Mouse (Mus musculus): ENCODE measurements around the gene Ppm1g.
"Not testable (repeated sequence)": the region's sequence is repeated elsewhere in the genome, so short reads cannot be mapped to it uniquely, and the experiment has no call there.

Gene Ppm1g

GRCm38 (mm10) chr5:31219474-31219873, 1.0 kb downstream of the Ppm1g start:
- no peak for DNase-seq (ENCODE audit: low read depth in 1 of 2, low spot score in 2 of 2)

- no peak for DNase-seq (ENCODE audit: low read depth in 1 of 2, low spot score in 2 of 2)
Measured at GRCm38 (mm10) chr5:31219070-31219469, 1.4 kb downstream of the Ppm1g start.

- no peak for DNase-seq (ENCODE audit: low read depth in 1 of 2, low spot score in 2 of 2)
Measured at GRCm38 (mm10) chr5:31218294-31218693, 2.2 kb downstream of the Ppm1g start.

GRCm38 (mm10) chr5:31216554-31216953, 3.9 kb downstream of the Ppm1g start:
- DNase-seq (ENCODE audit: low read depth in 1 of 2, low spot score in 2 of 2): not testable (repeated sequence)

- DNase-seq (ENCODE audit: low read depth in 1 of 2, low spot score in 2 of 2): no peak
Measured at GRCm38 (mm10) chr5:31204421-31204820, 16.1 kb downstream of the Ppm1g start.

- DNase-seq (ENCODE audit: low read depth in 1 of 2, low spot score in 2 of 2): no peak
Measured at GRCm38 (mm10) chr5:31203866-31204265, 16.6 kb downstream of the Ppm1g start.

GRCm38 (mm10) chr5:31202933-31203332, 17.6 kb downstream of the Ppm1g start:
- no peak for DNase-seq (ENCODE audit: low read depth in 1 of 2, low spot score in 2 of 2)

GRCm38 (mm10) chr5:31201742-31202590, 18.5 kb downstream of the Ppm1g start, which contains the start of gene Zfp513:
Gene Zfp513, minus strand, starts transcription at chr5:31202303.
- peak; percentile 88 to 95 for DNase-seq (ENCODE audit: low read depth in 1 of 2, low spot score in 2 of 2)

- no peak for DNase-seq (ENCODE audit: low read depth in 1 of 2, low spot score in 2 of 2)
Measured at GRCm38 (mm10) chr5:31201042-31201741, 19.3 kb downstream of the Ppm1g start.

- no peak for DNase-seq (ENCODE audit: low read depth in 1 of 2, low spot score in 2 of 2)
Measured at GRCm38 (mm10) chr5:31200327-31200768, 20.1 kb downstream of the Ppm1g start.

- DNase-seq (ENCODE audit: low read depth in 1 of 2, low spot score in 2 of 2): no peak
Measured at GRCm38 (mm10) chr5:31199893-31200292, 20.6 kb downstream of the Ppm1g start.

- DNase-seq (ENCODE audit: low read depth in 1 of 2, low spot score in 2 of 2): no peak
Measured at GRCm38 (mm10) chr5:31199321-31199892, 21.1 kb downstream of the Ppm1g start.

- no peak for DNase-seq (ENCODE audit: low read depth in 1 of 2, low spot score in 2 of 2)
Measured at GRCm38 (mm10) chr5:31198616-31199320, 21.7 kb downstream of the Ppm1g start.

GRCm38 (mm10) chr5:31198170-31198569, 22.3 kb downstream of the Ppm1g start:
- DNase-seq (ENCODE audit: low read depth in 1 of 2, low spot score in 2 of 2): no peak

- DNase-seq (ENCODE audit: low read depth in 1 of 2, low spot score in 2 of 2): no peak
Measured at GRCm38 (mm10) chr5:31197072-31197471, 23.4 kb downstream of the Ppm1g start.

- no peak for DNase-seq (ENCODE audit: low read depth in 1 of 2, low spot score in 2 of 2)
Measured at GRCm38 (mm10) chr5:31196207-31196606, 24.3 kb downstream of the Ppm1g start.

GRCm38 (mm10) chr5:31195671-31196070, 24.8 kb downstream of the Ppm1g start:
- no peak for DNase-seq (ENCODE audit: low read depth in 1 of 2, low spot score in 2 of 2)

- no peak for DNase-seq (ENCODE audit: low read depth in 1 of 2, low spot score in 2 of 2)
Measured at GRCm38 (mm10) chr5:31194486-31195485, 25.7 kb downstream of the Ppm1g start.

- no peak for DNase-seq (ENCODE audit: low read depth in 1 of 2, low spot score in 2 of 2)
Measured at GRCm38 (mm10) chr5:31193631-31194281, 26.7 kb downstream of the Ppm1g start.
